Mouse (Mus musculus): ENCODE measurements around the gene Bbs10.

- no peak for TF ChIP-seq CTCF (IDR thresholded peaks at IDR 0.05; ENCODE audit: low read depth)
- no peak for TF ChIP-seq EP300 (IDR thresholded peaks at IDR 0.05; ENCODE audit: low read depth)
These were observed 22.1 kb downstream of the Bbs10 start for GRCm38 (mm10) chr10:111320579-111320978.
